30 mouse cellular contexts compared by ENCODE assay signal in the genomic region with DNA sequence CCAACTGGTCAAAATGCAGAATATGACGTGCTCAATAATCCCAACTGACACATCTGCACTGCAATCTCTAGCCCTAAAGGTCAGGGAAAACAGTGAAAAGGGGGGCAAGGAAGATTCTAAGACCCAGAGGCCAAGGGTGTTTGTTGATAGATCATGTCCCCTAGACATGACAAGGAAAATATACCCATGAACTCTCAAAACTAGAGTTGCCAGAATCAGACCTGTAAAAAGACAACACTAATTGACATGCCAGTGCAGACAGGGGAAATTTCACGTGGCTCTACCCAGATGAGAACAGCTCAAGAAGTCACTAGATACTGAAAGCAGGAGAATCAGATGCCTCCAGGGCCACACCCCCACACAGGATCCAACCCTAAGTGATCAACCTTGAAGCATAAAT.
"Had no signal": no experiment of that assay in that cellular context is flagged by ENCODE, and none has a peak within 500 bp of the region (broad histone marks: within the 10 kb centered on the region; RNA-seq: fewer than 3 reads in every experiment).

No protein-coding gene starts in this region.

- DNase-seq: left cerebral cortex, postnatal 4 days; liver; liver, embryonic 13.5 days; liver, postnatal 0 days; lung, adult 18-20 months; lung, adult 2 months; lung, embryonic 14.5 days; lung, postnatal 10 days; lung, postnatal 14 days; lung, postnatal 36 days; lung, postnatal 4 days; midbrain, embryonic 14.5 days had no signal

- H3K27me3 ChIP-seq: limb, embryonic 12.5 days; limb, embryonic 13.5 days; limb, embryonic 15.5 days; liver, embryonic 12.5 days; liver, embryonic 13.5 days; liver, embryonic 15.5 days; lung, embryonic 15.5 days; megakaryocyte, embryonic 14.5 days; midbrain, embryonic 12.5 days; midbrain, embryonic 15.5 days; neural tube, embryonic 12.5 days had no signal

- H3K4me3 ChIP-seq: left cerebral cortex, adult 2 months; limb, embryonic 10.5 days; limb, embryonic 12.5 days; limb, embryonic 13.5 days; limb, embryonic 15.5 days; liver, embryonic 12.5 days; liver, embryonic 13.5 days; liver, embryonic 15.5 days; lung, embryonic 15.5 days; megakaryocyte, embryonic 14.5 days; midbrain, embryonic 10.5 days; midbrain, embryonic 12.5 days; midbrain, embryonic 15.5 days; myocyte; neural tube, embryonic 12.5 days had no signal

- H3K4me2 ChIP-seq: limb, embryonic 12.5 days; limb, embryonic 13.5 days; limb, embryonic 15.5 days; liver, embryonic 11.5 days; liver, embryonic 12.5 days; liver, embryonic 13.5 days; liver, embryonic 15.5 days; lung, embryonic 14.5 days; lung, embryonic 15.5 days; midbrain, embryonic 12.5 days; midbrain, embryonic 15.5 days; neural tube, embryonic 12.5 days had no signal

- H3K4me1 ChIP-seq: limb, embryonic 10.5 days; limb, embryonic 12.5 days; limb, embryonic 13.5 days; liver, embryonic 12.5 days; liver, embryonic 13.5 days; liver, embryonic 15.5 days; lung, embryonic 15.5 days; midbrain, embryonic 10.5 days; midbrain, embryonic 12.5 days; midbrain, embryonic 15.5 days; neural tube, embryonic 12.5 days had no signal

- H3K36me3 ChIP-seq: liver, embryonic 15.5 days; lung, embryonic 15.5 days; midbrain, embryonic 15.5 days; neural tube, embryonic 12.5 days had no signal

- H3K9ac ChIP-seq: limb, embryonic 12.5 days; limb, embryonic 13.5 days; limb, embryonic 15.5 days; liver, embryonic 12.5 days; liver, embryonic 13.5 days; liver, embryonic 14.5 days; liver, embryonic 15.5 days; liver, postnatal 0 days; lung, embryonic 14.5 days; lung, embryonic 15.5 days; midbrain, embryonic 12.5 days; midbrain, embryonic 15.5 days; neural tube, embryonic 12.5 days had no signal

- H3K27ac ChIP-seq: left cerebral cortex, adult 2 months; limb, embryonic 10.5 days; limb, embryonic 12.5 days; limb, embryonic 13.5 days; limb, embryonic 15.5 days; liver, embryonic 12.5 days; liver, embryonic 13.5 days; liver, embryonic 14.5 days; liver, embryonic 15.5 days; lung, embryonic 15.5 days; macrophage; midbrain, embryonic 10.5 days; midbrain, embryonic 12.5 days; midbrain, embryonic 15.5 days; neural tube, embryonic 12.5 days had no signal

- H3K9me3 ChIP-seq: limb, embryonic 10.5 days; limb, embryonic 13.5 days; limb, embryonic 15.5 days; liver, embryonic 12.5 days; liver, embryonic 13.5 days; liver, embryonic 15.5 days; lung, embryonic 15.5 days; megakaryocyte, embryonic 14.5 days; midbrain, embryonic 10.5 days; midbrain, embryonic 12.5 days; midbrain, embryonic 15.5 days; neural tube, embryonic 12.5 days had no signal

- ATAC-seq: liver, embryonic 12.5 days; liver, postnatal 0 days; lung, postnatal 0 days; midbrain, embryonic 15.5 days had no signal
